Mouse (Mus musculus): ENCODE measurements around the gene Npr1. TPM values are rescaled to one million over a fixed set of nuclear protein-coding genes. Genes with fewer than 3 reads are reported as not detected.

The Npr1 gene
- polyA plus RNA-seq, 1 experiment, result 0.22 TPM

GRCm38 (mm10) chr3:90400993-90401392 is 64.7 kb downstream of the Npr1 start:
- Histone ChIP-seq H3ac (ENCODE audit: control insufficient read depth, insufficient read length) (no peak overlapping the region), H3K36me3 (ENCODE audit: control insufficient read depth, insufficient read depth) (peaks cover 47% of the 10 kb centered on the region), H3K4me2 (ENCODE audit: low read depth) (no peak overlapping the region), H3K4me3 (no peak overlapping the region), H3K27me3 (ENCODE audit: control insufficient read depth, insufficient read depth, insufficient read length) (no peaks in the 10 kb centered on the region), H3K79me2 (ENCODE audit: control insufficient read depth, insufficient read depth) (no peaks in the 10 kb centered on the region)
- TF ChIP-seq REST (IDR thresholded peaks at IDR 0.05; ENCODE audit: insufficient read depth, insufficient read length), result no peak
- TF ChIP-seq MYOD1 (IDR thresholded peaks at IDR 0.05; ENCODE audit: control insufficient read depth in 1 of 3, insufficient read length in 2 of 3, low read depth in 2 of 3), result no peak

Other genes starting within 250 kb of the Npr1 start
- 39.9 TPM for gene Jtb, start 234.3 kb downstream of the Npr1 start, polyA plus RNA-seq (2012; fragmentation: generic; extraction: Trizol)
- gene Creb3l4, start 222.4 kb downstream of the Npr1 start, polyA plus RNA-seq (2012; fragmentation: generic; extraction: Trizol), result 0.22 TPM
- 111 TPM for gene Slc39a1, start 217.7 kb downstream of the Npr1 start, polyA plus RNA-seq (2012; fragmentation: generic; extraction: Trizol)
- gene Crtc2, start 211.7 kb downstream of the Npr1 start, polyA plus RNA-seq (2012; fragmentation: generic; extraction: Trizol), result 19.9 TPM
- 6.6 TPM for gene Dennd4b, start 200.7 kb downstream of the Npr1 start, polyA plus RNA-seq (2012; fragmentation: generic; extraction: Trizol)
- 14.7 TPM for gene Gatad2b, start 172.7 kb downstream of the Npr1 start, polyA plus RNA-seq (2012; fragmentation: generic; extraction: Trizol)
- gene Slc27a3, start 75.9 kb downstream of the Npr1 start, polyA plus RNA-seq (2012; fragmentation: generic; extraction: Trizol), result 3.4 TPM
- 24.2 TPM for gene Ints3, start 32.2 kb downstream of the Npr1 start, polyA plus RNA-seq (2012; fragmentation: generic; extraction: Trizol)
- gene Ilf2, start 10.3 kb upstream of the Npr1 start, polyA plus RNA-seq (2012; fragmentation: generic; extraction: Trizol), result 50.4 TPM
- 33.7 TPM for gene Snapin, start 25.2 kb upstream of the Npr1 start, polyA plus RNA-seq (2012; fragmentation: generic; extraction: Trizol)
- gene Chtop, start 43.6 kb upstream of the Npr1 start, polyA plus RNA-seq (2012; fragmentation: generic; extraction: Trizol), result 108 TPM
- 189 TPM for gene S100a1, start 48.5 kb upstream of the Npr1 start, polyA plus RNA-seq (2012; fragmentation: generic; extraction: Trizol)
- gene S100a13, start 48.6 kb upstream of the Npr1 start, polyA plus RNA-seq (2012; fragmentation: generic; extraction: Trizol), result 106 TPM
- gene S100a14, start 61.0 kb upstream of the Npr1 start, polyA plus RNA-seq (2012; fragmentation: generic; extraction: Trizol), result 2.9 TPM
- 210 TPM for gene S100a16, start 71.4 kb upstream of the Npr1 start, polyA plus RNA-seq (2012; fragmentation: generic; extraction: Trizol)
- 4.7 TPM for gene S100a3, start 94.7 kb upstream of the Npr1 start, polyA plus RNA-seq (2012; fragmentation: generic; extraction: Trizol)
- gene S100a2, start 124.4 kb upstream of the Npr1 start, polyA plus RNA-seq (2012; fragmentation: generic; extraction: Trizol), result not detected
- gene Gm42674, start 136.0 kb upstream of the Npr1 start, polyA plus RNA-seq (2012; fragmentation: generic; extraction: Trizol), result 0.89 TPM
- gene S100a4, start 137.9 kb upstream of the Npr1 start, polyA plus RNA-seq (2012; fragmentation: generic; extraction: Trizol), result 3,627 TPM
- gene S100a5, start 142.7 kb upstream of the Npr1 start, polyA plus RNA-seq (2012; fragmentation: generic; extraction: Trizol), result 0.19 TPM
- gene S100a6, start 147.0 kb upstream of the Npr1 start, polyA plus RNA-seq (2012; fragmentation: generic; extraction: Trizol), result 2,472 TPM
- 0.37 TPM for gene S100a7a, start 188.2 kb upstream of the Npr1 start, polyA plus RNA-seq (2012; fragmentation: generic; extraction: Trizol)
- gene S100a8, start 203.1 kb upstream of the Npr1 start, polyA plus RNA-seq (2012; fragmentation: generic; extraction: Trizol), result not detected
- gene S100a9, start 229.9 kb upstream of the Npr1 start, polyA plus RNA-seq (2012; fragmentation: generic; extraction: Trizol), result not detected

Data from myocyte (in vitro differentiated cells).